Mouse (Mus musculus): ENCODE results near the gene Mapk1ip1. TPM values are rescaled to one million over a fixed set of nuclear protein-coding genes. Genes with fewer than 3 reads are reported as not detected.

The Mapk1ip1 gene
- polyA plus RNA-seq, 1 experiment from 2014 or later, result 10.4 TPM

DNA sequence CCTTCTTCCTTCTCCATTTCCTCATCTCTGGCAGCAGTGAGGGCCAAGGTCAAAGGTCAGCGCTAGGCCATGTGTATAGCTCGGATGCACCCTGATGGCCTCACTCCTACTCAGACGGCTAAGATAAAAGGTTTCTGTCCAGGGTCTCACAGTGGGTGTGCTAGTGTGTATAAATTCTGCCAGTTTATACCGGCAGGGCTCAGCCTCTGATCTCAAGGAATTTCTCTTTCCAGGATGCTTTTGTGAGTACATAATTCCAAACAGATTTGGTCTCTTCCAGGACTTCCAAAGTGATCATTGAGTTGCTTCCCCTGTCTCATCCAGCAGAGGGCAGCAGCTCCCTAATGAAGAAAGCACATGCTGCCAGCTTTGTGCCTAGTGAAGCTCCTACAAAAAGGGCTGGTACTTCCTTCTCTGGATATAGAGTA is 5.5 kb downstream of the Mapk1ip1 start:
- no peak overlapping the region for H3K27ac ChIP-seq (ENCODE audit: low read depth)
- peak; percentile 89 for DNase-seq
- no peaks in the 10 kb centered on the region for H3K9me3 ChIP-seq (ENCODE audit: low read depth, low read length)
- WGBS, result 32% methylated on average over 4 of the region's 4 CpGs
- H3K36me3 ChIP-seq (ENCODE audit: insufficient read depth), result peaks cover 8% of the 10 kb centered on the region; the same call in 1 of the 2 replicates
- 0 out of 2 replicates have a peak, but pooled peaks cover 5% of the 10 kb centered on the region for H3K4me1 ChIP-seq (ENCODE audit: insufficient read depth)
- no peak overlapping the region for H3K4me2 ChIP-seq
- H3K9ac ChIP-seq, result no peak overlapping the region
- peak; percentile 45 for ATAC-seq (ENCODE audit: insufficient read depth)
- no peaks in the 10 kb centered on the region for H3K27me3 ChIP-seq (ENCODE audit: insufficient read depth, low read length)
- peak; percentile 83 for TF ChIP-seq CTCF (IDR thresholded peaks at IDR 0.05; ENCODE audit: low read depth)
- no peak overlapping the region for H3K4me3 ChIP-seq (ENCODE audit: low read depth, low read length)

- Histone ChIP-seq H3K27ac (ENCODE audit: low read depth) (no peak overlapping the region), H3K9me3 (ENCODE audit: low read depth, low read length) (no peaks in the 10 kb centered on the region), H3K36me3 (ENCODE audit: insufficient read depth) (peaks cover 13% of the 10 kb centered on the region; the same call in 1 of the 2 replicates), H3K4me1 (ENCODE audit: insufficient read depth) (no peaks in the 10 kb centered on the region), H3K4me2 (no peak overlapping the region), H3K27me3 (ENCODE audit: insufficient read depth, low read length) (no peaks in the 10 kb centered on the region), H3K9ac (no peak overlapping the region), H3K4me3 (ENCODE audit: low read depth, low read length) (no peak overlapping the region)
- DNase-seq, result peak; percentile 51
- TF ChIP-seq CTCF (IDR thresholded peaks at IDR 0.05; ENCODE audit: low read depth), result peak; percentile 41; the same call in 1 of the 2 replicates
- whole genome bisulfite sequencing, result 87% methylated on average over 3 of the region's 3 CpGs
- ATAC-seq (ENCODE audit: insufficient read depth), result no peak
These were observed 11.0 kb downstream of the Mapk1ip1 start for GRCm38 (mm10) chr7:138835028-138835427.

- WGBS, result 14% methylated on average over 11 of the region's 11 CpGs
- H3K9ac ChIP-seq, result no peak overlapping the region
- no peak overlapping the region for H3K4me3 ChIP-seq (ENCODE audit: low read depth, low read length)
- no peak overlapping the region for H3K4me2 ChIP-seq
- ATAC-seq (ENCODE audit: insufficient read depth), result no peak
- peak; percentile 99 for TF ChIP-seq CTCF (IDR thresholded peaks at IDR 0.05; ENCODE audit: low read depth)
- no peaks in the 10 kb centered on the region for H3K4me1 ChIP-seq (ENCODE audit: insufficient read depth)
- H3K9me3 ChIP-seq (ENCODE audit: low read depth, low read length), result no peaks in the 10 kb centered on the region
- H3K36me3 ChIP-seq (ENCODE audit: insufficient read depth), result no peaks in the 10 kb centered on the region
- no peaks in the 10 kb centered on the region for H3K27me3 ChIP-seq (ENCODE audit: insufficient read depth, low read length)
- DNase-seq, result peak; percentile 86
- H3K27ac ChIP-seq (ENCODE audit: low read depth), result no peak overlapping the region
These were observed 18.3 kb downstream of the Mapk1ip1 start for GRCm38 (mm10) chr7:138827812-138828211.

DNA sequence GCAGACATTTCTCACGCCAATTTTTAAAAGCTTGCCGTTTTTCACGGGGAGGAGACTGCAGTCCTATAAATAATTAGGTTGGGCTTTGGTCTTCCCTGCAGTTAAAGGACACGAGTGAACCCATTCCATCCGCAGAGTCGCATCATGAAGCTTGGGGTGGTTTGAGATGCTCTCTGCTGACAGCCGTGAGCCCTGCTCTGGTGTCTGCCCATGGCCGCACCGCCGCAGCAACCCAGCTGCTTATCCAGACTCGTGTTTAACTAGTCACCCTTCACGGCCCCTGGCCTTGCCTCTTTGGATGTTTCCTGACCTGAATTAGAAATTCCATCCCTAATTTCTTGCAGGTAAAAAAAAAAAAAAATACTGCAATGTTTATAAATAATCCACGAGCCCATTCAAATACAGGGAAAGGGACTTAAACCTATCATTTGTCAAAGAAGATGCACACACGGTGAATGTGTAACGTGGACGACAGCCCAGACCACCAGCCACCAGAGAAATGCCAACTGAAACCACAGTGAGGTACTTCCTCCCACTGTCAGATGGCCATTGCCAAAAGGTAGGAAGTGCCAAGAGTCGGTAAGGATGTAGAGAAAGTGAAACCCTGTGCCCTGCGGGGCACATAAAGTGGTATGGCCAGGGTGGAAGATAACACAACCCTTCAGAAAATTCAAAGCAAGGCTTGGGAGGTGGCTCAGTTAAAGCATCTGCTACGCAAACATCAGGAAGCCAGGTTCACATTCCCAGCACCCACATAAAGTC is 20.9 kb downstream of the Mapk1ip1 start:
- 75% methylated on average over 19 of the region's 19 CpGs for WGBS
- no peaks in the 10 kb centered on the region for H3K27me3 ChIP-seq (ENCODE audit: insufficient read depth, low read length)

GRCm38 (mm10) chr7:138824423-138824822 is 21.6 kb downstream of the Mapk1ip1 start:
- no peaks in the 10 kb centered on the region for H3K27me3 ChIP-seq (ENCODE audit: insufficient read depth, low read length)

More for the DNA sequence above, 20.9 kb downstream of the Mapk1ip1 start:
- H3K4me2 ChIP-seq, result no peak overlapping the region
- no peak overlapping the region for H3K27ac ChIP-seq (ENCODE audit: low read depth)
- no peak for ATAC-seq (ENCODE audit: insufficient read depth)
- TF ChIP-seq CTCF (IDR thresholded peaks at IDR 0.05; ENCODE audit: low read depth), result no peak
- H3K9me3 ChIP-seq (ENCODE audit: low read depth, low read length), result no peaks in the 10 kb centered on the region
- no peak overlapping the region for H3K9ac ChIP-seq
- no peak for DNase-seq
- H3K4me1 ChIP-seq (ENCODE audit: insufficient read depth), result no peaks in the 10 kb centered on the region
- no peak overlapping the region for H3K4me3 ChIP-seq (ENCODE audit: low read depth, low read length)
- H3K36me3 ChIP-seq (ENCODE audit: insufficient read depth), result no peaks in the 10 kb centered on the region

GRCm38 (mm10) chr7:138818314-138818713 is 27.8 kb downstream of the Mapk1ip1 start:
- Histone ChIP-seq H3K9me3 (ENCODE audit: low read depth, low read length) (no peaks in the 10 kb centered on the region), H3K36me3 (ENCODE audit: insufficient read depth) (no peaks in the 10 kb centered on the region), H3K27me3 (ENCODE audit: insufficient read depth, low read length) (no peaks in the 10 kb centered on the region), H3K4me3 (ENCODE audit: low read depth, low read length) (no peak overlapping the region), H3K27ac (ENCODE audit: low read depth) (no peak overlapping the region), H3K4me1 (ENCODE audit: insufficient read depth) (no peaks in the 10 kb centered on the region; the same call in 1 of the 2 replicates), H3K9ac (no peak overlapping the region), H3K4me2 (no peak overlapping the region)
- DNase-seq (no peak), ATAC-seq (ENCODE audit: insufficient read depth) (no peak)
- TF ChIP-seq CTCF (IDR thresholded peaks at IDR 0.05; ENCODE audit: low read depth), result peak; percentile 52
- WGBS, result 55% methylated on average over 4 of the region's 4 CpGs

More at GRCm38 (mm10) chr7:138824423-138824822, 21.6 kb downstream of the Mapk1ip1 start:
- DNase-seq (no peak), ATAC-seq (ENCODE audit: insufficient read depth) (no peak)
- Histone ChIP-seq H3K4me1 (ENCODE audit: insufficient read depth) (no peaks in the 10 kb centered on the region), H3K36me3 (ENCODE audit: insufficient read depth) (no peaks in the 10 kb centered on the region), H3K9ac (no peak overlapping the region), H3K4me3 (ENCODE audit: low read depth, low read length) (no peak overlapping the region), H3K27ac (ENCODE audit: low read depth) (no peak overlapping the region), H3K4me2 (no peak overlapping the region), H3K9me3 (ENCODE audit: low read depth, low read length) (no peaks in the 10 kb centered on the region)
- WGBS, result 69% methylated on average over 6 of the region's 6 CpGs
- no peak for TF ChIP-seq CTCF (IDR thresholded peaks at IDR 0.05; ENCODE audit: low read depth)

GRCm38 (mm10) chr7:138813213-138813875 is 32.7 kb downstream of the Mapk1ip1 start:
- Histone ChIP-seq H3K27ac (ENCODE audit: low read depth) (no peak overlapping the region), H3K9me3 (ENCODE audit: low read depth, low read length) (no peaks in the 10 kb centered on the region), H3K4me2 (no peak overlapping the region), H3K36me3 (ENCODE audit: insufficient read depth) (no peaks in the 10 kb centered on the region), H3K4me1 (ENCODE audit: insufficient read depth) (no peaks in the 10 kb centered on the region; the same call in 1 of the 2 replicates), H3K27me3 (ENCODE audit: insufficient read depth, low read length) (no peaks in the 10 kb centered on the region), H3K9ac (no peak overlapping the region), H3K4me3 (ENCODE audit: low read depth, low read length) (no peak overlapping the region)
- no peak for TF ChIP-seq CTCF (IDR thresholded peaks at IDR 0.05; ENCODE audit: low read depth)
- DNase-seq, result peak; percentile 25
- WGBS, result 52% methylated on average over 11 of the region's 11 CpGs
- no peak; the same call in 1 of the 2 replicates for ATAC-seq (ENCODE audit: insufficient read depth)

Measured in lung, embryonic 14.5 days (tissue).